Mouse (Mus musculus): ENCODE results near the gene Gm45021.

Gm45021 gene

GRCm38 (mm10) chr6:48573280-48573679, 16.1 kb upstream of the Gm45021 start:
- no peak for DNase-seq

- DNase-seq, result no peak
Observed at GRCm38 (mm10) chr6:48573981-48574380, 15.4 kb upstream of the Gm45021 start.

- DNase-seq, result no peak
Observed at GRCm38 (mm10) chr6:48578736-48579135, 10.7 kb upstream of the Gm45021 start.

- no peak for DNase-seq
Observed at GRCm38 (mm10) chr6:48579215-48579648, 10.2 kb upstream of the Gm45021 start.

- no peak for DNase-seq
Observed at GRCm38 (mm10) chr6:48581257-48581656, 8.2 kb upstream of the Gm45021 start.

GRCm38 (mm10) chr6:48582037-48582436, 7.4 kb upstream of the Gm45021 start:
- peak in 1 of 2 experiments; percentile 54 for DNase-seq

GRCm38 (mm10) chr6:48591221-48591845, 1.9 kb downstream of the Gm45021 start:
- no peak for DNase-seq

GRCm38 (mm10) chr6:48591871-48592270, 2.5 kb downstream of the Gm45021 start:
- no peak for DNase-seq

- DNase-seq, result peak; percentile 98 to 99
Observed at GRCm38 (mm10) chr6:48593158-48594042, 4.0 kb downstream of the Gm45021 start, which contains the start of the genes Repin1 and Gm44965. TSS of gene Repin1 (plus strand) at chr6:48593883. TSS of gene Gm44965 (plus strand) at chr6:48593941.

GRCm38 (mm10) chr6:48594043-48594738, 4.8 kb downstream of the Gm45021 start:
- DNase-seq, result no peak

- peak in 1 of 2 experiments; percentile 31 for DNase-seq
Observed at GRCm38 (mm10) chr6:48595278-48595677, 5.9 kb downstream of the Gm45021 start.

GRCm38 (mm10) chr6:48596545-48597232, 7.3 kb downstream of the Gm45021 start:
- peak in 1 of 2 experiments; percentile 13 for DNase-seq

- no peak for DNase-seq
Observed at GRCm38 (mm10) chr6:48597233-48597625, 7.8 kb downstream of the Gm45021 start.

- no peak for DNase-seq
Observed at GRCm38 (mm10) chr6:48600594-48600993, 11.2 kb downstream of the Gm45021 start.

GRCm38 (mm10) chr6:48601271-48602079, 12.1 kb downstream of the Gm45021 start, which contains the start of gene Zfp775:
TSS of gene Zfp775 (plus strand) at chr6:48602063.
- peak; percentile 98 to 99 for DNase-seq

- DNase-seq, result peak in 1 of 2 experiments; percentile 38
Observed at GRCm38 (mm10) chr6:48602080-48602741, 12.8 kb downstream of the Gm45021 start.

- DNase-seq, result no peak
Observed at GRCm38 (mm10) chr6:48608124-48608523, 18.7 kb downstream of the Gm45021 start.

GRCm38 (mm10) chr6:48609512-48609911, 20.1 kb downstream of the Gm45021 start:
- peak in 1 of 2 experiments; percentile 27 for DNase-seq

- DNase-seq, result no peak
Observed at GRCm38 (mm10) chr6:48610657-48611056, 21.2 kb downstream of the Gm45021 start.

- no peak for DNase-seq
Observed at GRCm38 (mm10) chr6:48613464-48613863, 24.1 kb downstream of the Gm45021 start.

GRCm38 (mm10) chr6:48614756-48615155, 25.3 kb downstream of the Gm45021 start:
- DNase-seq, result no peak
